Mouse (Mus musculus) adrenal gland, postnatal 4 days (tissue): ENCODE results near the gene Dnajb9. TPM values are rescaled to one million over a fixed set of nuclear protein-coding genes. Genes with fewer than 3 reads are reported as not detected.

ENCODE experiments used
- microRNA-seq: library from miRNA; unstranded; fragments of <30 nt; microRNA quantifications from one replicate; pipeline ENCODE4 v1.2.0, GENCODE M21; 2021
- total RNA-seq, 2 experiments: library from RNA; stranded (reverse); gene quantifications; 2 replicates each; pipeline ENCODE4 v1.2.3; 2021

Dnajb9 gene
- total RNA-seq, 2 experiments from 2014 or later: 26.9 to 28.9 TPM

Small RNAs within 50 kb of the gene (microRNA-seq; reads per million reads assigned to microRNA genes)
- gene Mir5627: not detected

Other genes starting within 250 kb of the Dnajb9 start
- gene Pnpla8, start 11.0 kb upstream of the Dnajb9 start, total RNA-seq: 10 to 100 TPM; 83.9 to 86.1 TPM
- gene Nrcam, start 118.6 kb upstream of the Dnajb9 start, total RNA-seq: 10 to 100 TPM; 13.4 to 16.9 TPM